Mouse (Mus musculus): ENCODE measurements around the gene Pitpnc1.

DNA sequence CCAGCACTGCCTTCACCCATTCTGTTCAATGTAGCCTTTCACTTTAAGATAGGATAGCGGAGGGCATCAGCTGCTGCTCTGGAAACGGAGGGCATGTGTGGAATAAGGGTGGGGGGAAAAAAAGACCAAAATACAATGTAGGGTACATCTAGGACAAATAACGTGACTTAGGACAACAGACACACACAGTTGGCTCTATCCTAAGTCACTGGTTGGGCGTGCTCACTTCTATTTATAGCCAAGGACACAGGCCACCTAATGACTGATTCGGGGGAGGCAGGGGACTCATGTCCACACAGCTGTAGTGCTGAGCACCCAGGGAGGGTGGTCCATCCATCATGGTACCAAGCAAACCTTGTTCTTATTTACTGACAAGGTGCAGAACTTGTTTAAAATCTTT lies 245.2 kb downstream of the Pitpnc1 start:
- TF ChIP-seq MYOG (IDR thresholded peaks at IDR 0.05; ENCODE audit: control insufficient read depth in 1 of 3, insufficient read depth in 1 of 3, insufficient read length in 2 of 3, low read depth in 2 of 3) (no peak), SRF (IDR thresholded peaks at IDR 0.05; ENCODE audit: control insufficient read depth, insufficient read length, low read depth) (no peak), CEBPB (IDR thresholded peaks at IDR 0.05; ENCODE audit: insufficient read depth, poor library complexity, severe bottlenecking) (no peak), POLR2A (IDR thresholded peaks at IDR 0.05; ENCODE audit: insufficient read length, low read depth) (no peak), E2F4 (IDR thresholded peaks at IDR 0.05; ENCODE audit: insufficient read depth) (no peak), POLR2AphosphoS2 (IDR thresholded peaks at IDR 0.05; ENCODE audit: insufficient read length, low read depth) (no peak)
